Mouse (Mus musculus) limb, embryonic 14.5 days (tissue): ENCODE results near the gene Pecam1. TPM values are rescaled to one million over a fixed set of nuclear protein-coding genes. Genes with fewer than 3 reads are reported as not detected.
A peak's percentile ranks its signal among the peaks of the same experiment; 100 is the strongest.

Experiments
- ATAC-seq: fragments of 200-750 bp; cut with Nextera tagmentation; 2 replicates; pipeline ENCODE4 v1.8.0; 2017; ENCODE audit warnings: low read depth, moderate number of reproducible peaks, moderate TSS enrichment; ENCODE audit not compliant: low FRiP score
- DNase-seq: peaks from one replicate; pipeline ENCODE4 v3.0.0-alpha.2; 2015; ENCODE audit warnings: low spot score
- H3K27ac ChIP-seq: fragments of 300-500 bp; sonication (generic); replicated peaks from 2 replicates; pipeline ENCODE4 v1.5.1; 2014; ENCODE audit warnings: low read depth, mild to moderate bottlenecking, low read length, moderate library complexity, mixed read lengths
- H3K27me3 ChIP-seq: fragments of 300-500 bp; sonication (generic); 2 replicates; pipeline ENCODE4 v1.6.1; 2014; ENCODE audit warnings: low read length, mixed read lengths; ENCODE audit not compliant: control insufficient read depth, insufficient read depth
- H3K36me3 ChIP-seq: fragments of 300-500 bp; sonication (generic); 2 replicates; pipeline ENCODE4 v1.6.1; 2014; ENCODE audit warnings: mild to moderate bottlenecking, low read length, moderate library complexity, mixed read lengths; ENCODE audit not compliant: control insufficient read depth, insufficient read depth
- H3K4me1 ChIP-seq: fragments of 300-500 bp; sonication (generic); 2 replicates; pipeline ENCODE4 v1.6.1; 2014; ENCODE audit warnings: antibody characterized with exemption, low read length, mixed read lengths; ENCODE audit not compliant: control insufficient read depth, insufficient read depth
- H3K4me2 ChIP-seq: fragments of 300-500 bp; sonication (generic); replicated peaks from 2 replicates; pipeline ENCODE4 v1.6.1; 2014; ENCODE audit warnings: low read depth, mild to moderate bottlenecking, low read length, moderate library complexity; ENCODE audit not compliant: severe bottlenecking
- H3K4me3 ChIP-seq: fragments of 300-500 bp; sonication (generic); replicated peaks from 2 replicates; pipeline ENCODE4 v1.5.1; 2014; ENCODE audit warnings: low read length
- H3K9ac ChIP-seq: fragments of 300-500 bp; sonication (generic); 2 replicates; pipeline ENCODE4 v1.6.1; 2014; ENCODE audit warnings: mild to moderate bottlenecking, low read depth, low read length, moderate library complexity; ENCODE audit not compliant: severe bottlenecking
- H3K9me3 ChIP-seq: fragments of 300-500 bp; sonication (generic); 2 replicates; pipeline ENCODE4 v1.6.1; 2016; ENCODE audit warnings: low read length; ENCODE audit not compliant: control insufficient read depth
- POLR2A ChIP-seq: fragments of 200-500 bp; IDR thresholded peaks from 2 replicates; pipeline ENCODE4 v1.8.0; 2012; ENCODE audit warnings: inconsistent platforms, mild to moderate bottlenecking, moderate library complexity, borderline replicate concordance; ENCODE audit not compliant: insufficient read depth, insufficient read length; ENCODE audit errors: extremely low read depth
- WGBS: fragments of 180-500 bp; shearing (Covaris S2); extraction: QIAGEN DNeasy Blood & Tissue Kit; methylation state at CpG from one replicate; pipeline ENCODE4 v1.1.7; 2014; 5-methylcytosine and 5-hydroxymethylcytosine counted together
- polyA plus RNA-seq, 2 experiments: library from polyadenylated mRNA; depleted of rRNA in 1 of 2; stranded (reverse) in 1 of 2; unstranded in 1 of 2; fragments of >200 nt; fragmentation: Nextera tagmentation in 1 of 2; extraction: Ambion mirVana in 1 of 2; gene quantifications; 2 replicates each; pipeline versions ENCODE4 v1.2.1 to v1.2.3; 2012 to 2014

Pecam1 gene
- polyA plus RNA-seq, 2 experiments: 39.0 to 44.2 TPM

GRCm38 (mm10) chr11:106675875-106676274 lies 74.6 kb downstream of the Pecam1 start:
- no peak for DNase-seq
- peaks cover 14% of the 10 kb centered on the region for H3K4me1 ChIP-seq
- H3K27me3 ChIP-seq: no peaks in the 10 kb centered on the region
- no peak overlapping the region for H3K4me2 ChIP-seq
- ATAC-seq: no peak
- H3K9me3 ChIP-seq: no peaks in the 10 kb centered on the region
- H3K27ac ChIP-seq: no peak overlapping the region
- no peak overlapping the region for H3K9ac ChIP-seq
- H3K36me3 ChIP-seq: no peaks in the 10 kb centered on the region
- no peak overlapping the region for H3K4me3 ChIP-seq
- TF ChIP-seq POLR2A: no peak
- 81% methylated on average over 5 of the region's 5 CpGs for WGBS

- peak overlapping the region; percentile 55; the same call in 1 of the 2 replicates for H3K27ac ChIP-seq
- DNase-seq: no peak
- WGBS: 69% methylated on average over 10 of the region's 10 CpGs
- H3K9ac ChIP-seq: no peak overlapping the region
- H3K4me3 ChIP-seq: no peak overlapping the region
- H3K9me3 ChIP-seq: no peaks in the 10 kb centered on the region
- no peaks in the 10 kb centered on the region for H3K27me3 ChIP-seq
- TF ChIP-seq POLR2A: no peak
- H3K4me1 ChIP-seq: peaks cover 14% of the 10 kb centered on the region
- no peak overlapping the region for H3K4me2 ChIP-seq
- ATAC-seq: no peak
- H3K36me3 ChIP-seq: no peaks in the 10 kb centered on the region
Measured at GRCm38 (mm10) chr11:106675201-106675726, 75.2 kb downstream of the Pecam1 start.

- H3K4me2 ChIP-seq: peak overlapping the region; percentile 25; the same call in 1 of the 2 replicates
- no peaks in the 10 kb centered on the region for H3K27me3 ChIP-seq
- no peak overlapping the region for H3K4me3 ChIP-seq
- no peaks in the 10 kb centered on the region for H3K36me3 ChIP-seq
- H3K9ac ChIP-seq: 0 out of 2 replicates have a peak overlapping the region, but pooled peaks have one; percentile 5
- peaks cover 14% of the 10 kb centered on the region for H3K4me1 ChIP-seq
- H3K27ac ChIP-seq: peak overlapping the region; percentile 55; the same call in 1 of the 2 replicates
- no peak for TF ChIP-seq POLR2A
- ATAC-seq (peak; percentile 90), DNase-seq (peak; percentile 79)
- WGBS: under 1% methylated on average over 8 of the region's 9 CpGs
- no peaks in the 10 kb centered on the region for H3K9me3 ChIP-seq
Measured at GRCm38 (mm10) chr11:106674612-106675153, 75.7 kb downstream of the Pecam1 start.

- peak overlapping the region; percentile 25; the same call in 1 of the 2 replicates for H3K4me2 ChIP-seq
- H3K4me3 ChIP-seq: no peak overlapping the region
Measured at GRCm38 (mm10) chr11:106673727-106674611, 76.5 kb downstream of the Pecam1 start.

GRCm38 (mm10) chr11:106672919-106673505 lies 77.4 kb downstream of the Pecam1 start:
- Histone ChIP-seq H3K36me3 (no peaks in the 10 kb centered on the region), H3K9me3 (no peaks in the 10 kb centered on the region), H3K4me1 (peaks cover 14% of the 10 kb centered on the region), H3K9ac (no peak overlapping the region), H3K4me2 (no peak overlapping the region), H3K27ac (no peak overlapping the region), H3K4me3 (no peak overlapping the region), H3K27me3 (no peaks in the 10 kb centered on the region)
- no peak for ATAC-seq
- no peak for TF ChIP-seq POLR2A
- DNase-seq: no peak
- WGBS: 84% methylated on average over 5 of the region's 5 CpGs

More at GRCm38 (mm10) chr11:106673727-106674611, 76.5 kb downstream of the Pecam1 start:
- DNase-seq (no peak), ATAC-seq (no peak)
- Histone ChIP-seq H3K9ac (0 out of 2 replicates have a peak overlapping the region, but pooled peaks have one; percentile 5), H3K9me3 (no peaks in the 10 kb centered on the region), H3K27me3 (no peaks in the 10 kb centered on the region), H3K27ac (0 out of 2 replicates have a peak overlapping the region, but pooled peaks have one; percentile 55), H3K4me1 (peaks cover 14% of the 10 kb centered on the region), H3K36me3 (no peaks in the 10 kb centered on the region)
- 53% methylated on average over 8 of the region's 8 CpGs for WGBS
- no peak for TF ChIP-seq POLR2A
